In the genomic region with DNA sequence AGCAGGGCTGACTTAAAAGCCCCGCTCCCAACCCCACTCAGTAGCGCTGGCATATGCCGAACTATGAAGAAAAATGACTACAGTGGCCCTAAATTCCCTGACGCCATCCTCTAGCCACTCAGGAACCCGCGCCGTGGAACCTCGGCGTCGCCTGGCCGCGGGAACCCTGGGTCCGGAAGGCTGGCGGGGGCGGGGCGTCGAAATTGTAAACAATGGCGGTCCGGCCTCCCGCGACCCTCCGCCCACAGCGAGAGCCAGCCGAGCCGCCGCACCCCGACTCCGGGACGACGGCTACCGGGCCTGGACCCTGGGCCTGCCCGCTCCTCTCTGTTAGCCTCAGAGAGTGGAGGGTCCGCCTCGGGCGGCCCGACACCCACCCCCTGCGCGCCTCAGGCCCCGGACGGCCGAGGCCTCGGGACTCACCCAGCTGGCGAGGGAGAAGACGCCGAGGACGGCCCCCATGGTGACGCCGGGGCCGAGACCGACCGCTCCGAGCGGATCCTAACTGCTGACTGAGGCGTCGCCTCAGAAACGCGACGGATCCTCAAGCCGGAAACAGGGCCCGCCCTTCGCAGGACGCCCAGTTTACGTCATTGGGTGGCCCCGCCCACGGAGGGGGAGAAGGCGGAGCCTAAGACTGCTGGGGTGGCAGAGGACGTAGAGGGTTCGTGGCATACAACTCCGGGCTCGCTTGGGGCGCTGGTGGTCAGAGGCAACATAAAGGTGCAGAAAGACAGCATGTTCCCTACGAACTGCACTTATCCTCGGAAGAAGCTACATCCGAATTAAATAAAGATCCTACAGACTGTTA, we compare ENCODE assay signal across 8 mouse cellular contexts. TPM values are rescaled to one million over a fixed set of nuclear protein-coding genes. Genes with fewer than 3 reads are reported as not detected.
DNase-seq lines count a peak whose midpoint lies in the region; ATAC-seq lines count a peak whose summit lies in the region.

A gene (minus strand): TSS at position 557 of the 811 bp plus-strand sequence.

- DNase-seq in adipocyte (ENCODE audit: low spot score): peak; percentile 99
- DNase-seq in embryo, embryonic 10 days (ENCODE audit: low spot score): peak; percentile 98
- DNase-seq in gastrocnemius, postnatal 14 days: peak; percentile 99
- DNase-seq in left cerebral cortex, postnatal 10 days (ENCODE audit: extremely low spot score in 1 of 2, low spot score in 2 of 2): peak; percentile 95 to 98
- peak; percentile 98 for DNase-seq in right cerebral cortex, postnatal 25 days
- DNase-seq in urinary bladder, postnatal 4 days (ENCODE audit: low spot score in 2 of 2): peak; percentile 99

- intact Hi-C loops in gastrocnemius, postnatal 14 days (cut with DNase I; ENCODE audit: low total_unique reads): loop anchor here (5.0 kb wide), 1 partner anchor 78 kb away; no protein-coding TSS in a partner anchor
- intact Hi-C loops in left cerebral cortex, postnatal 10 days (cut with DNase I): no loop called here

- ATAC-seq in inflammation-experienced regulatory T-cells, adult 6 months: peak; percentile 84
- ATAC-seq in megakaryocyte-erythroid progenitor cell, adult 5-6 weeks (replicated peaks; ENCODE audit: low FRiP score, low TSS enrichment, poor library complexity, severe bottlenecking): peak; percentile 77

RNA-seq across cellular contexts. Expression of the gene that starts here (rescaled TPM):
- total RNA-seq in gastrocnemius, postnatal 14 days (2021): 100 to 1,000 TPM; 124 to 167 TPM
- 100 to 1,000 TPM; 124 to 178 (median 145) TPM for polyA plus RNA-seq in inflammation-experienced regulatory T-cells, adult 6 months (2017; shearing (Covaris generic))
- 100 to 1,000 TPM; 213 to 225 TPM for total RNA-seq in left cerebral cortex, postnatal 10 days (2021)
- total RNA-seq in megakaryocyte-erythroid progenitor cell, adult 5-6 weeks (2014; fragmentation: Nextera tagmentation): 438 and 460 TPM in 2 replicates
- total RNA-seq in megakaryocyte-erythroid progenitor cell, adult 5-6 weeks (2017): 469 and 531 TPM in 2 replicates

Comparison
In these comparisons a context has a peak if more than half of its experiments do, and no peak if none do; other contexts are left out.
1. Peak in every context shown above with its lines: DNase-seq and ATAC-seq.